In the genomic region with DNA sequence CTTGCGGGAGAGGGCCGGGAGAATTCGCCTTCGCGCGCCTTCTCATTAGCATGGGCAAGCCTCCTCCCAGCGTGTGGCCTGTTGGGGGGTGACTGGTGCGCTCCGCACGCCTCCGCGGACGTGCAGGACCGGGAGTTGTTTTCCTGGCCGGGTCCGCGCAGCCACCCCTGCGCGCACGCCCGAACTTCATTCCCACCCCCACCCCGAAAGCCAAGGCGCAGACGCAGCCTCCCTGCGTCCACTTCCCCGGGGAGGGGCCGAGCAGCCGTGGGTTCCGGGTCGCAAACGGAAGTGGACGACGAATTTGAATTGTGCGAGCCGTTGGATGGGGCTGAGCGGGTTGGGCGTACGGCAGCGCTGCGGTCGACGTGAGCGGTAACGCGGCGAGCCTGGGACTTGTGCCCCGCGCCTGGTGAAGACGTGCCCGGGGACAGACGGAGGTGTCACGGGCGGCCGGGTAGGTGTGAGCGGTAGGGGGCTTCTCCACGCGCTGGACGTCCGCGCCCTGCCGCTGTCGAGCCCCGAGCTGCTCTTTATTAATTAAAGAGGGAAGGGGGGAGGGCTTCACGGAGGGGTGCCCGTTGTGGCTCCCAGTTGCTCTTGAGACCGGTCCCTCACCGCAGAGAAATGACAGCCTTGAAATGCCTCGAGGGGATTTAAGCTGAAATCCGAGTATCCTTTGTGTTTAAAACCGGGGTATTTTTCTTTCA, we compare ENCODE assay signal across 8 mouse cellular contexts. TPM values are rescaled to one million over a fixed set of nuclear protein-coding genes. Genes with fewer than 3 reads are reported as not detected.
DNase-seq lines count a peak whose midpoint lies in the region; ATAC-seq lines count a peak whose summit lies in the region.

Gene G2e3, plus strand, starts transcription at position 74 of the 710 bp plus-strand sequence.

- peak; percentile 97 for DNase-seq in R1 (ENCODE audit: low read depth, low spot score)
- peak; percentile 88 to 91 for DNase-seq in cerebellum, postnatal 25 days
- peak; percentile 48 to 76 for DNase-seq in frontal cortex, postnatal 25 days (ENCODE audit: low spot score in 2 of 2)
- peak; percentile 88 for DNase-seq in hindbrain, embryonic 14.5 days (ENCODE audit: low spot score)
- peak; percentile 85 for DNase-seq in layer of hippocampus, postnatal 36 days
- DNase-seq in lung, postnatal 36 days, result peak; percentile 91
- peak; percentile 97 for DNase-seq in retina, postnatal 1 day
- DNase-seq in urinary bladder, adult 18-20 months (ENCODE audit: low spot score in 2 of 2), result peak; percentile 69 to 87

- H3K4me3 ChIP-seq in hindbrain, embryonic 14.5 days (replicated peaks; ENCODE audit: low read length), result peak within 1 kb of the TSS; percentile 76

- H3K4me2 ChIP-seq in hindbrain, embryonic 14.5 days (replicated peaks), result peak within 1 kb of the TSS; percentile 80

- peak within 1 kb of the TSS; percentile 89 for H3K27ac ChIP-seq in hindbrain, embryonic 14.5 days

- H3K9ac ChIP-seq in hindbrain, embryonic 14.5 days, result peak within 1 kb of the TSS; percentile 90

- peak; percentile 96 for ATAC-seq in hindbrain, embryonic 14.5 days (ENCODE audit: low FRiP score)

- under 1% methylated on average over 64 of the region's 70 CpGs for WGBS in hindbrain, embryonic 14.5 days

- peaks cover 21% of the 10 kb centered on the region for H3K4me1 ChIP-seq in hindbrain, embryonic 14.5 days (replicated peaks; ENCODE audit: control insufficient read depth, insufficient read depth, low read length)

- H3K27me3 ChIP-seq in hindbrain, embryonic 14.5 days (ENCODE audit: control insufficient read depth, insufficient read depth, low read length), result no peaks in the 10 kb centered on the region

- peaks cover 16% of the 10 kb centered on the region for H3K36me3 ChIP-seq in hindbrain, embryonic 14.5 days (replicated peaks; ENCODE audit: control insufficient read depth, insufficient read depth)

- H3K9me3 ChIP-seq in hindbrain, embryonic 14.5 days (ENCODE audit: control insufficient read depth, low read length), result no peaks in the 10 kb centered on the region

RNA-seq across cellular contexts. Expression of gene G2e3, which starts in this region (rescaled TPM):
- polyA plus RNA-seq in hindbrain, embryonic 14.5 days (2014; fragmentation: Nextera tagmentation; extraction: Ambion mirVana), result 15.6 and 16.2 TPM in 2 replicates
- 10 to 100 TPM; 11.4 to 12.1 TPM for total RNA-seq in layer of hippocampus, postnatal 36 days (2021)

Comparison
In these comparisons a context has a peak if more than half of its experiments do, and no peak if none do; other contexts are left out.
1. Peak in every context shown above with its lines: DNase-seq, ATAC-seq, H3K4me3 ChIP-seq and H3K27ac ChIP-seq.